Mouse (Mus musculus): ENCODE measurements around the gene Fbxo3.
"Not testable (repeated sequence)": the region's sequence is repeated elsewhere in the genome, so short reads cannot be mapped to it uniquely, and the experiment has no call there.

The Fbxo3 gene

GRCm38 (mm10) chr2:104097396-104097795, 69.9 kb downstream of the Fbxo3 start:
- DNase-seq = not testable (repeated sequence)

- DNase-seq = no peak
Measured at GRCm38 (mm10) chr2:104098529-104099230, 71.2 kb downstream of the Fbxo3 start.

GRCm38 (mm10) chr2:104099231-104099585, 71.7 kb downstream of the Fbxo3 start:
- no peak for DNase-seq

GRCm38 (mm10) chr2:104099946-104100345, 72.4 kb downstream of the Fbxo3 start:
- DNase-seq = no peak

GRCm38 (mm10) chr2:104104800-104105199, 77.3 kb downstream of the Fbxo3 start:
- DNase-seq = no peak

GRCm38 (mm10) chr2:104109021-104109420, 81.5 kb downstream of the Fbxo3 start:
- not testable (repeated sequence) for DNase-seq

- no peak for DNase-seq
Measured at GRCm38 (mm10) chr2:104109528-104109927, 82.0 kb downstream of the Fbxo3 start.

- DNase-seq = no peak
Measured at GRCm38 (mm10) chr2:104110031-104110430, 82.5 kb downstream of the Fbxo3 start.

- DNase-seq = not testable (repeated sequence)
Measured at GRCm38 (mm10) chr2:104111170-104111797, 83.8 kb downstream of the Fbxo3 start.
